Mouse (Mus musculus): ENCODE data around the gene Acvr1b. TPM values are rescaled to one million over a fixed set of nuclear protein-coding genes. Genes with fewer than 3 reads are reported as not detected.
A peak's percentile ranks its signal among the peaks of the same experiment; 100 is the strongest.

Gene Acvr1b
- polyA plus RNA-seq (2014; fragmentation: Nextera tagmentation; extraction: Ambion mirVana): 4.2 and 4.4 TPM in 2 replicates

DNA sequence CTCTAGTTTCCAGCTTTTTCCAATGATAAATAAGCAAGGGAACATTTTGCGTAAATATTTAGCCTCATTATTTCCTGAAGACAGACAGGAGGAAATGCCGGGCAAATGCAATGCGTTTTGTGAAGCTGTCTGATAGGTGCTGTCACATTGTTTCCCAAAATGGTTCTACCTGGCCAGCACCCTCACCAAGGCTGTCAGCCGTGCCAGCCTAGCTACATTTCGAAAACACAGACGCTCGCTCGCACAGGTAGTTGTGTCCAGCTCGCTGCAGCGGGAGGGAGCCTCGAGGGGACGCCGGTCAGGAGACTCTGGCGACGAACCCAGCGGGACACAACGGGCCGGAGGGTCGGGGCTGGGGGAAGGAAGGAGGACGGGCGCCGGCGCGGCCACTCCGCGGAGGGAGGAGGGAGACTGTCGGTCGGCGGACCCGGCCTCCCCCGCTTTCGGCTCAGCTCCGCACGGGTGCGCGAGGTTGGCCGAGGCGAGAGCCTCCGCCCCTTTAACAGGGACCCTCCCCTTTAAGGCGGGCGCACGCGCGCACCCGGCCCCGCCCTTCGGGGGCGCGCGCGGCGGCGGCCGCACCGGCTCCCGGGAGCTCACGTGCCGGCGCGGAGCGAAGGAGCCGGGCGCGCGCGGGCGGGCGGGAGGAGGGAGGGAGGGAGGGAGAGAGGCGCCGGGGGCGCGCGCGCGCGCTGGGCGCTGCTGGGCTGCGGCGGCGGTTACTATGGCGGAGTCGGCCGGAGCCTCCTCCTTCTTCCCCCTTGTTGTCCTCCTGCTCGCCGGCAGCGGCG, at the start of gene Acvr1b:
Gene Acvr1b (plus strand): TSS at position 647 of the 791 bp plus-strand sequence.
- no peaks in the 10 kb centered on the region for H3K27me3 ChIP-seq (replicated peaks; ENCODE audit: control insufficient read depth, insufficient read depth, low read length)
- peak within 1 kb of the TSS; percentile 85 for H3K4me2 ChIP-seq
- ATAC-seq (replicated peaks; ENCODE audit: low FRiP score) (peak; percentile 89), DNase-seq (ENCODE audit: low spot score) (peak; percentile 88)
- WGBS: under 1% methylated on average over 49 of the region's 87 CpGs
- H3K27ac ChIP-seq (ENCODE audit: low read depth, low read length): peak within 1 kb of the TSS; percentile 76
- H3K36me3 ChIP-seq (ENCODE audit: control insufficient read depth, insufficient read depth, low read length): no peaks in the 10 kb centered on the region
- no peaks in the 10 kb centered on the region for H3K9me3 ChIP-seq (ENCODE audit: control insufficient read depth, low read length)
- peaks cover 67% of the 10 kb centered on the region for H3K4me1 ChIP-seq (replicated peaks; ENCODE audit: control insufficient read depth, insufficient read depth, low read length)
- H3K4me3 ChIP-seq (ENCODE audit: low read depth, low read length): peak within 1 kb of the TSS; percentile 89
- H3K9ac ChIP-seq (ENCODE audit: low read depth, low read length): peak within 1 kb of the TSS; percentile 85

DNA sequence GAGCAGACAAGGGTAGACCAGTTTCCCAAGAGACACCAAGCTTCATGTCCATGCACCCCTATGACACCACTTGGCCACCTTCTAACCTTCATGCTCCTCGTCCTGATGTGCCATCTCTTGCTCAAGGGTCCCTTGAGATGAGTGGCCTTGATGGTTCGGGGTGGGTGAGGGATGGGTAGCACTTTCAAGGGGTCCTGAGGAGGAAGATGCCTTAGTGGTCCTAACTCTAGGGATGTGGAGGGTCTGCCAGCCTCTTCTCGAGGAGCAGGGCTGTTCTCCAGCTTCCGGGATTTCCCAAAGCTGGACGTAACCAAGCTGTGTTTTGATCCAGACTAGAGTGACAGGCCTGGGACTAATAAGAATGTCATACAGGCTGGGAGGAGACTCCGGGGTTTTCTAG, 48.3 kb upstream of the Acvr1b start:
- Histone ChIP-seq H3K4me2 (no peak overlapping the region), H3K27me3 (replicated peaks; ENCODE audit: control insufficient read depth, insufficient read depth, low read length) (peaks cover 43% of the 10 kb centered on the region), H3K27ac (ENCODE audit: low read depth, low read length) (no peak overlapping the region), H3K9me3 (ENCODE audit: control insufficient read depth, low read length) (no peaks in the 10 kb centered on the region), H3K4me1 (replicated peaks; ENCODE audit: control insufficient read depth, insufficient read depth, low read length) (peaks cover 2% of the 10 kb centered on the region; the same call in 1 of the 2 replicates), H3K36me3 (ENCODE audit: control insufficient read depth, insufficient read depth, low read length) (no peaks in the 10 kb centered on the region), H3K9ac (ENCODE audit: low read depth, low read length) (no peak overlapping the region), H3K4me3 (ENCODE audit: low read depth, low read length) (no peak overlapping the region)
- 85% methylated on average over 6 of the region's 6 CpGs for WGBS
- no peak for DNase-seq (ENCODE audit: low spot score)
- ATAC-seq (replicated peaks; ENCODE audit: low FRiP score): no peak

DNA sequence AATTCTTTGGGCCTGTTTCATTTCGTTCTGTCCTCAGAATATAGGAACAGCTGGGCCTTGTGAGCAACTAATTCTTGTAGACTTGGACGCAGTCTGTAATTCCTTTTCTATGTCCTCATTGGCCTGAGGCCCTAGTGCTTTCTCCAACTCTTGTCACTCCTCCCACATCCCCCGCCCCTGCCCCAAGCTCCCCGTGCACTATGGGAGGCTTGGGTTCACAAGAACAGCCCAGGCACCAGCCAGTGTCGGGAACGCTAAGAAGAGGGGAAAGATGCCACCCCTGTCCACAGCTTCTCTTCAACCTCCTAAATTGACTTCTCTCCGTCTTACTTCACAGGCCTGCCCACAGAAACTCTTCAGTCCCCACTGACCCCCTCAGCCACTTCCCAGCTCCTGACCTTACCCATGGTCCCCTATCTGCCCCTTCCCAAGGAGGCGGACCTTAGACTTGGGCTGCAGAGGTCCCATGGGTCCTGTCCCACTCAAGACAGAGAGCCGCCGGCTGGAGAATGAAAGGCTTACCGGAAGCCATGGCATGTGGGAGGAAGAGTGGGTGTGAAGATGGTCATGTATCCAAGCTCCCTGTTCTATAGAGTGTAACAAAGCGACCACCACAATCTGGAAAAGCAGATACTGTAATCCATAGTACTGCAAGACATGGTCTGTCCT, 46.9 kb upstream of the Acvr1b start:
- H3K4me1 ChIP-seq (replicated peaks; ENCODE audit: control insufficient read depth, insufficient read depth, low read length): peaks cover 10% of the 10 kb centered on the region
- H3K27ac ChIP-seq (ENCODE audit: low read depth, low read length): no peak overlapping the region
- H3K36me3 ChIP-seq (ENCODE audit: control insufficient read depth, insufficient read depth, low read length): no peaks in the 10 kb centered on the region
- no peak overlapping the region for H3K9ac ChIP-seq (ENCODE audit: low read depth, low read length)
- DNase-seq (ENCODE audit: low spot score) (no peak), ATAC-seq (replicated peaks; ENCODE audit: low FRiP score) (no peak)
- peaks cover 55% of the 10 kb centered on the region for H3K27me3 ChIP-seq (replicated peaks; ENCODE audit: control insufficient read depth, insufficient read depth, low read length)
- H3K9me3 ChIP-seq (ENCODE audit: control insufficient read depth, low read length): no peaks in the 10 kb centered on the region
- 82% methylated on average over 12 of the region's 12 CpGs for WGBS
- no peak overlapping the region for H3K4me3 ChIP-seq (ENCODE audit: low read depth, low read length)
- H3K4me2 ChIP-seq: no peak overlapping the region

DNA sequence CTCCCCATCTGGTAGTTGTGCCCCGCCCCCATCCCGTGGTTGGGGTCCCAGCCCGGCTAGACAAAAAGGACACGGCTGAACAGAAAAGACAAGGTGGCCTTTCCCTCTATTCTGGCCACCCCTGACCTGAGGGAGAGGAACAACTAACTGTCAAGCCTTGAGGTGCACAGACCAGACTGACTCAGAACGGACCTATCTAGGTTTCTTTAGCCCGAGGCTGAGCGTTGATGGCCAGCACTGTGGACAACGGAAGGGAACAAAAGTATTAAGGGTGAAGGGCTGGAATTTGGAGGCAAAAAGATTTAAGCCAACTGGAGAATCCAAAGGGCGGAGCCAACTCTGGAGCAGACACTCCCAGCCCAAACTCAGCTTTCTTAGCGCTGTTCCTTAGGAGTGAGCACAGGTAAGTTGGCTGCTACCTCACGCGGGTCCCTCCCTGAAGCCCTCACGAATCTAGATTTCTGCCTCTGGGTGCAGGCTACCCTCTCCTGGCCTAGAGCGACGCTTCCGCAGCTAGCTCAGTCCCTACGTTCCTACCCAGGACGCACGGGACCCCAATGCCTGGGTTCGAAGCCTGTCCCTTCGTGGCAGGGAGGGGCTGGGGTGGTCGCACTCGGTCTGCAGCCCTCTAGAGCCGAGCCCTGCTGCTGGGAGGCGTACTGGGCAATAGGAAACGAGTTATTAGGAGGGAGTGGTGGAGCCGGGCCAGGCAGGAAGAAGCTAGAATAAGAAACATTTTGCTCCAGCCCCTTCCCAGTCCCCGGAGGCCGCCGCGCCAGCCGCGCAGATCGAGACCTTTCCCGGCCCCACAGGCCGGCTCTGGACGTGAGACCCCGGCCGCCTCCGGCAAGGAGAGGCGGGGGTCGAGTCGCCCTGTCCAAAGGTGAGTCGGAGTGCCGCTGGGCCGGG, 45.4 kb upstream of the Acvr1b start, which contains the start of gene Acvrl1:
Gene Acvrl1 (plus strand): TSS at position 342 of the 909 bp plus-strand sequence.
- ATAC-seq (replicated peaks; ENCODE audit: low FRiP score) (no peak), DNase-seq (ENCODE audit: low spot score) (no peak)
- Histone ChIP-seq H3K9me3 (ENCODE audit: control insufficient read depth, low read length) (no peaks in the 10 kb centered on the region), H3K9ac (ENCODE audit: low read depth, low read length) (no peak within 1 kb of the TSS), H3K27me3 (replicated peaks; ENCODE audit: control insufficient read depth, insufficient read depth, low read length) (peaks cover 68% of the 10 kb centered on the region), H3K27ac (ENCODE audit: low read depth, low read length) (no peak within 1 kb of the TSS), H3K4me1 (replicated peaks; ENCODE audit: control insufficient read depth, insufficient read depth, low read length) (peaks cover 10% of the 10 kb centered on the region), H3K4me3 (ENCODE audit: low read depth, low read length) (peak within 1 kb of the TSS; percentile 19), H3K4me2 (peak within 1 kb of the TSS; percentile 53), H3K36me3 (ENCODE audit: control insufficient read depth, insufficient read depth, low read length) (no peaks in the 10 kb centered on the region)
- WGBS: 5% methylated on average over 46 of the region's 46 CpGs

DNA sequence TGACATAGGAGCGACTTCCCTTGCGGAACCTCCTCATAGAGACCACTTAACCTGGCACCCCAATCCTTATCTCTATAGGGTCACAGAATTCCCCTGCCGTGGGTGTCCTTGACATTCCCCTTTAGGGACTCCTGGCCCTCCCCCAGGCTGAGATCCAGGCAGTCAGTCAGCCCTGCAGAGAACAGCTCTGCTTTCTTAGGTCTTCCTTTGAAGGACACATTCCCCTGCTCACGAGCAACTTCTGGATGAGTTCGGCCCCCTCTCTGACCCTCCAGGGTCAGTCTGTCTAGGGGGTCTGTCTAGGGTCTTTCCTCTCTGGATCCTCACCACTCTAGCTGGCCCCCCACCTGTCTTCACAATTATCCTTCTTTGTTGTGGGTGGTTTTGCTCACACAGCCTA, 44.5 kb upstream of the Acvr1b start:
- peaks cover 72% of the 10 kb centered on the region for H3K27me3 ChIP-seq (replicated peaks; ENCODE audit: control insufficient read depth, insufficient read depth, low read length)
- peaks cover 16% of the 10 kb centered on the region for H3K4me1 ChIP-seq (replicated peaks; ENCODE audit: control insufficient read depth, insufficient read depth, low read length)
- peak overlapping the region; percentile 19 for H3K4me3 ChIP-seq (ENCODE audit: low read depth, low read length)
- no peak overlapping the region for H3K9ac ChIP-seq (ENCODE audit: low read depth, low read length)
- 24% methylated on average over 5 of the region's 5 CpGs for WGBS
- H3K9me3 ChIP-seq (ENCODE audit: control insufficient read depth, low read length): no peaks in the 10 kb centered on the region
- no peaks in the 10 kb centered on the region for H3K36me3 ChIP-seq (ENCODE audit: control insufficient read depth, insufficient read depth, low read length)
- peak overlapping the region; percentile 53 for H3K4me2 ChIP-seq
- DNase-seq (ENCODE audit: low spot score): no peak
- H3K27ac ChIP-seq (ENCODE audit: low read depth, low read length): no peak overlapping the region
- no peak for ATAC-seq (replicated peaks; ENCODE audit: low FRiP score)

DNA sequence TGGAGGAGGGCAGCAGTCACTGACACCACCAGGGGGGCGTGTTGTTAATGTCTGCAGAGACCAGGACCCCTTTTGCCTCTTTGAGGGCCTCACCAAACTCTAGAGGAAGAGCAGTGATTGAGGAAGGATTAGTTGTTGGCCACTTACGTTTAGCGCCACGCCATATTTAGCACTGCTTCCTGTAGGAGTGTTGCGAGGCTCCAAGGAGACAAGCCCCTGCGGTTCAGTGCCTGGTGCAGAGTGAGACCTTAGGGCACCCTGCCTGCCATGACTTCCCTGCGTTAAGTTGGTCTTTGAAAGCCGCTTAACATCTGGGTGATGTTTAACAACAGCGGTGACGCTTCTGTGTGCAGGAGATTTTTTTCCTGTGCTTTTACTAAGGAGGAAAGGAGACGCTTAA, 42.4 kb upstream of the Acvr1b start:
- H3K27ac ChIP-seq (ENCODE audit: low read depth, low read length): no peak overlapping the region
- WGBS: 15% methylated on average over 11 of the region's 11 CpGs
- no peak overlapping the region for H3K4me2 ChIP-seq
- no peak overlapping the region for H3K9ac ChIP-seq (ENCODE audit: low read depth, low read length)
- no peaks in the 10 kb centered on the region for H3K9me3 ChIP-seq (ENCODE audit: control insufficient read depth, low read length)
- ATAC-seq (replicated peaks; ENCODE audit: low FRiP score): no peak
- H3K36me3 ChIP-seq (ENCODE audit: control insufficient read depth, insufficient read depth, low read length): no peaks in the 10 kb centered on the region
- no peak overlapping the region for H3K4me3 ChIP-seq (ENCODE audit: low read depth, low read length)
- no peak for DNase-seq (ENCODE audit: low spot score)
- H3K4me1 ChIP-seq (replicated peaks; ENCODE audit: control insufficient read depth, insufficient read depth, low read length): peaks cover 18% of the 10 kb centered on the region
- H3K27me3 ChIP-seq (replicated peaks; ENCODE audit: control insufficient read depth, insufficient read depth, low read length): peaks cover 70% of the 10 kb centered on the region

DNA sequence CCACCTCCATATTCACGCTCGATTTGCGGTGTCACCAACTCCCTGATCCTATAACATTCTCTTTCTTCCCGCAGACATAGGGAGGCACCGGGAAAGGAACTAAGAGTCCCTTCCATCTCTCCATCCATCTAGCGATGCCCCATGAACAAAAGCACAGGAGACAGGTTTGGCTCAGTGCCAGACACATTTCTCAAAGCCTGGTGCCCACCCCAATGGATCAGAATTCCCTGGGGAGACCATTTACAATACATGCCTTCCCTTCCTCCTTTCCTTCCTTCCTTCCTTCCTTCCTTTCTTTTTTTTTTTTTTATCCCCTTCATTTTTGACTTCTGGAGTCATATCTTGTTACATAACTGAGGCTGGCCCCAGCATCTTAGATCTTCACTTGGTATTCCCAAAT, 41.8 kb upstream of the Acvr1b start:
- no peak overlapping the region for H3K9ac ChIP-seq (ENCODE audit: low read depth, low read length)
- H3K4me2 ChIP-seq: no peak overlapping the region
- no peak overlapping the region for H3K4me3 ChIP-seq (ENCODE audit: low read depth, low read length)
- WGBS: 56% methylated on average over 6 of the region's 6 CpGs
- H3K36me3 ChIP-seq (ENCODE audit: control insufficient read depth, insufficient read depth, low read length): no peaks in the 10 kb centered on the region
- DNase-seq (ENCODE audit: low spot score): no peak
- no peak overlapping the region for H3K27ac ChIP-seq (ENCODE audit: low read depth, low read length)
- peaks cover 18% of the 10 kb centered on the region for H3K4me1 ChIP-seq (replicated peaks; ENCODE audit: control insufficient read depth, insufficient read depth, low read length)
- peaks cover 68% of the 10 kb centered on the region for H3K27me3 ChIP-seq (replicated peaks; ENCODE audit: control insufficient read depth, insufficient read depth, low read length)
- ATAC-seq (replicated peaks; ENCODE audit: low FRiP score): no peak
- H3K9me3 ChIP-seq (ENCODE audit: control insufficient read depth, low read length): no peaks in the 10 kb centered on the region

DNA sequence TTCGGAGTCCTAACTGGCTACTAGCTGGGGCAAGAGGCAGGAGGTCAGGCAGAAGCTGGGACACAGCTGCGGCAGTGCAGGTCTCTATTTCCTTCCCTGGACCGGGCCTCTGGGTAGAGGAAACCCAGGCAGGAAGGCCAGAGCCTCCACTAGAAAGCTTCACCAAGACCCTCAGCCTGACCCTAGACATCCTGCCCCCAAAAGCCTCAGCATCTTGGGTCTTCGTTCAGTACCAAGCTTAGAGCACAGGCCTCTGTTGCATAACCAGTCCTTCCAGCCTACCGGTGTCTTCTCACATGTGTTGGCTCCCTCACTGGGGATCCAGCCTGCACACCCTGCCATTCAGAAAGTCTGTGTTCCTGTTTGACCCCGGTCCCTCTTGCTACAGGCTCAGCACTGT, 41.1 kb upstream of the Acvr1b start:
- no peak overlapping the region for H3K4me2 ChIP-seq
- peaks cover 64% of the 10 kb centered on the region for H3K27me3 ChIP-seq (replicated peaks; ENCODE audit: control insufficient read depth, insufficient read depth, low read length)
- WGBS: 59% methylated on average over 6 of the region's 6 CpGs
- H3K27ac ChIP-seq (ENCODE audit: low read depth, low read length): no peak overlapping the region
- peaks cover 18% of the 10 kb centered on the region for H3K4me1 ChIP-seq (replicated peaks; ENCODE audit: control insufficient read depth, insufficient read depth, low read length)
- H3K36me3 ChIP-seq (ENCODE audit: control insufficient read depth, insufficient read depth, low read length): no peaks in the 10 kb centered on the region
- ATAC-seq (replicated peaks; ENCODE audit: low FRiP score): no peak
- DNase-seq (ENCODE audit: low spot score): no peak
- H3K4me3 ChIP-seq (ENCODE audit: low read depth, low read length): no peak overlapping the region
- H3K9me3 ChIP-seq (ENCODE audit: control insufficient read depth, low read length): no peaks in the 10 kb centered on the region
- H3K9ac ChIP-seq (ENCODE audit: low read depth, low read length): no peak overlapping the region

Measured in liver, embryonic 11.5 days (tissue).